Mouse (Mus musculus) heart, adult 8-10 months (tissue): ENCODE data around the gene Itgb4. TPM values are rescaled to one million over a fixed set of nuclear protein-coding genes. Genes with fewer than 3 reads are reported as not detected.

Experiments used
- DNase-seq: peaks from one replicate; pipeline ENCODE4 v3.0.0; 2022; ENCODE audit warnings: low spot score
- total RNA-seq, 4 experiments: library from RNA; stranded (reverse); gene quantifications; 2 replicates each; pipeline ENCODE4 v1.2.4; 2022

Itgb4 gene
- 1 to 10 TPM; 2.3 to 3.1 (median 3.0) TPM for total RNA-seq

GRCm38 (mm10) chr11:115974309-115975082, at the start of gene Itgb4:
Itgb4 (plus strand) TSS chr11:115974709.
- DNase-seq = no peak

DNA sequence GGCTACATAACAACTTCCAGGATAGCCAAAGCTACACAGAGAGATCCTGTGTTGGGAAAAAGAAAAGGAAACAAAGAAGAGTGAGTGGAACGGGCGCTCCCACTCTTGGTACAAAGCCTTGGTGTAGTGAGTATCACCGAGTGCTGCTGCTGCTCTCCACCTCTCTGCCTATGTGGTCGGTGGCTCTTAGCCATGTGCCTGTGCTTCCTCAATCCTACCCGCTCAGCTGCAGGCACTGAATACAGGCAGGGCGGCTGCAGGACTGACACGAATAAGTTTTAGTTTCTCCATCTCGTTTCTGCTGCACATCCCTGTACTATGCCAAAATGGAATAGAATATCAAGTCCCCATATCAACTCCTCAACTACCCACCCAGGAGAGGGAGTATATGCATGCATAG, 45.5 kb upstream of the Itgb4 start:
- no peak for DNase-seq

GRCm38 (mm10) chr11:115929818-115930217, 44.7 kb upstream of the Itgb4 start:
- DNase-seq = no peak

DNA sequence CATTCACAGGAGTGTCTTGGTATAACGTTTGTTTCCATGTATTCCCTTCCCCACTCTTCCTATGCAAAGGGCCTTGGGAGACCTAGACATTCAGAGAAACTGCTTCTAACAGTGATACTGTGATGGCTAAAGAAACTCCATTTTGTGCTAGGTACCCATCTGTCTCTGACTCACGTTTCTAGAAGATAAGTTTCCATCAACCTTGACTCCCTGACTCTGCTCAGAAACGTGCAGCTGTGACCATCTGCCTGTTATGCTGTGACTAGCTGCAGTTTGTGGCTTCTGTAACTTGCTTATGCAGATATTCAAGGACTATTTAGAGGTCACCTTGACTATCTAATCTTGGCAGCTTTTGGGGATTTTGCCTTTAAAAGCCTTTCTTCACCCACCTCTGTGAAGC, 43.3 kb upstream of the Itgb4 start:
- no peak for DNase-seq

- DNase-seq = peak; percentile 98
Observed at GRCm38 (mm10) chr11:115933108-115933746, 41.3 kb upstream of the Itgb4 start, which contains the start of the genes Sap30bp and Recql5. Sap30bp (plus strand) TSS chr11:115933282. Recql5 (minus strand) TSS chr11:115933477.

GRCm38 (mm10) chr11:115933747-115934110, 40.8 kb upstream of the Itgb4 start:
- no peak for DNase-seq

GRCm38 (mm10) chr11:115939690-115940329, 34.7 kb upstream of the Itgb4 start:
- peak; percentile 68 for DNase-seq

GRCm38 (mm10) chr11:115941980-115942379, 32.5 kb upstream of the Itgb4 start:
- DNase-seq = no peak

DNA sequence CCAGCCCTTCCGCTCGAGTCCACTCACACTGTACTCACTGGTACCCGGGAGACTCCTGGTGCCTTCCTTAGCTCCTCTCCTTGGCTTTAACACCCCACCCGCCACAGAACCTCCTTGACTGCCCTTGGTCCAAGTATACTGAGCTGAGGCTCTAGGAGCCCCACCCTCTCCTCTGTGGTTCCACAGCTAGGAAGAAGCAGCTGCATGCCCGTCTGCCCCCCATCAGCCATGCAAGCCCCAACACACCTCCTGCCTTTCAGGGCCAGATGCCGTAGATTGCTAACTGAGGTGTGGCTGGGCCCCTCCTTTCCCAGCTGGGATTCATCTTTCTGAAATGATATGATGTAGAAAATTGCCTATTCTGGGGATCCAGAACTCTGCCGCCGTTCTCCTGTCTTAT, 29.3 kb upstream of the Itgb4 start:
- no peak for DNase-seq

- DNase-seq = no peak
Observed at GRCm38 (mm10) chr11:115946221-115946828, 28.2 kb upstream of the Itgb4 start.

- no peak for DNase-seq
Observed at GRCm38 (mm10) chr11:115948316-115948715, 26.2 kb upstream of the Itgb4 start.

DNA sequence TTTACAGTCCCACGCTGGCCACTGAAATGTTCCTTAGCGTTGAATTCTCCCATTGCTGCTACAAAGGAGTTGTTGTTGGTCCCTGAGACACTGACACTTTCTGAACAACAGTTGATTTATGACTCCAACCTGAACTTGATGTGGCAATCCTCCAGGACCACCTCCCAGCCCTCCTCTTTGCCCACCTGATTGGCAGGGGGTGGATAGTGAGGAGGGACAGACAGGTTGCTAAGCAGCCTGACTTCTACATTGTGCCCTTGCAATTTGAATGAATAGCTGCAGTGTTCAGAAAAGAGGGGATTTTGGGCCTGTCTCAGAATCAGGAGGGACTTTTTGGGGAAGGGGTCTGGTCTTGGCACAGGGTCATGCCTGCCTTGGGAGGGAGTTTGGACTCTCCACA, 23.8 kb upstream of the Itgb4 start:
- DNase-seq = no peak

DNA sequence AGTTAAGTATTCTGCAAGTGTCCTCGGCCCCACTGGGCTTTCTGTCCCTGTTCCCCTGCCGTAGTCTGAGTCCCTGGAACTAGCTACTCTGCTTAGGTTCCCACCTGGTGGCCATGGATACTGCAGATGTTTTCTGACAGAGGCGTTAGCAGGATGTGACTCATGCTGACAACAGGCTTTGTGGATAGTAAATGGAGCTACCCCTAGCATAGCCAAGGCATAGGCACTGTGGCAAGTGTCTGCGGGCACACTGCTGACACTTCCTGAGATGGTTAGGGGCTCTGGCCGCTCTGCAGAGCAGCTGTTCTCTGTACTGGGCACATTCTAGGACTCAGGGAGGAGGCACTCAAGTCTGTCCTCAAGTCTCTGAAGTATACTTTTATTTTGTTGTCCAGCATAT, 19.8 kb upstream of the Itgb4 start:
- DNase-seq = no peak

DNA sequence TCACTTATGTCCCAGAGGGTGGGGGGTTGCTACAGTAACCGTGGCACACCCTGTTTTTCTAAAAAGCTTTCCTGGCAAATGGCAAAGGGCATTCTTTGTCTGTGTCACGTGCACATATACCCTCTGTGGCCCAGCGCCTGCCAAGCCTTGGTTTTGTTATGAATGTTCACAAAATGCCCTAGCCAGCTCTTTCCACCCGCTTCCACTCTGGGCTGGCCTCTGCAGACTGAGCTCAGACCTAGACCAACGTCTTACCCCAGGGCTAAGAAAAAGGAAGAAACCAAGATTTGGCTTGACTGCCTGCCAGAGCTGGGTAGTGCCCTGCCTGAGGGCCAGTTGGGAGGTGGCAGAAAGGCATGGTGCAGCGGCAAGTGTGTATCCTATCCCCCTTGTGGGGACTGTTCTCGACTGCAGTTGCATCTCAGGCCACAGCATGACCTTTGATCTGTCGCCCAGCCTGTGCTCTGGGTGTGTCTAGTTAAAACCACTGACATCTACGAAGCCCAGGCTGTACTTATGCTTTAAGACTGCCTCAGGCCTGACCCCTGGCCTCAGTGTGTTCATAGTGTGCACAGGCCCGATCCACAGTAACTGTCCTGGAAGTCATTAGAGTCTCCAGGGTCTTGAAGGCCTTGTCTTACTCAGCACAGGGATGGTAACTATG, 19.2 kb upstream of the Itgb4 start:
- DNase-seq = peak; percentile 51

DNA sequence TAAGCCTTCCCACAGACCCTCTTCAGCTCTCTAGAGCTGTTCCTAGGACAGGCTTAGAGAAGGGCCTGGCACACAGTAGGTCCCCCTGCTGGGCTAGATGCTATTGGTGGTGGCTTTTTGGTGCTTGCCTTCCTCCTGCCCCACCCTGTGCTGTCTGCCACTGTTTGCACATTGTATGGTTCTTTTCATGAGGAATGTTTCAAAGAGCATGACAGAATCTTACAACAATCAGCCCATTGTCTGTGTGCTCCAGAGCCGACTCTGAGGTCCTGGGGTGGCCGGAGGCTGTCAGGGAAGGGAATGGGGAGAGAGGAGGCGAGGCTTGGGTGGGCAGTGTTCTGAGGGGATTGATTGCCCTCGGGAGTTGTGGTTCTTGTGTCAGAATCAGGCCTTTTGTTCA, 18.1 kb upstream of the Itgb4 start:
- no peak for DNase-seq

- DNase-seq = no peak
Observed at GRCm38 (mm10) chr11:115957971-115958370, 16.5 kb upstream of the Itgb4 start.

DNA sequence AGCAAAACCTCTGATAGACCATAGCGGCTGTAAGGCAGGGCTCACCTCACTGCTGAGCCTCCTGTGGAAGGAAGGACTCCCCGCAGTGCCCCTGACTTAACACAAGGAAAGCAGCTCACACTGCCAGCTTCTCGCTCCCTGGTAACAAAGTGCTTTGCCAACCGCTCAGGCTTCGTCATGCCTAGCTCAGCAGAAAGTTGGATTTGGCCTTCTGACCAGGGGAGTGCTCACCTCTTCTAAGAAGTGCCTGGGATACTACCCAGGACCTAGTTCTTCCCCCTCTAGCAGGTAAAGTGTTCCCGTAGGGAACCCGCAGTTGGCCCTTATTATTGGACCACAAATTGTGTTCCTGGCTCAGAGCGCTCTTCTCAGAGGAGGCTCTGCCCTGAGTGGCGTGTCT, 15.5 kb upstream of the Itgb4 start:
- DNase-seq = no peak

DNA sequence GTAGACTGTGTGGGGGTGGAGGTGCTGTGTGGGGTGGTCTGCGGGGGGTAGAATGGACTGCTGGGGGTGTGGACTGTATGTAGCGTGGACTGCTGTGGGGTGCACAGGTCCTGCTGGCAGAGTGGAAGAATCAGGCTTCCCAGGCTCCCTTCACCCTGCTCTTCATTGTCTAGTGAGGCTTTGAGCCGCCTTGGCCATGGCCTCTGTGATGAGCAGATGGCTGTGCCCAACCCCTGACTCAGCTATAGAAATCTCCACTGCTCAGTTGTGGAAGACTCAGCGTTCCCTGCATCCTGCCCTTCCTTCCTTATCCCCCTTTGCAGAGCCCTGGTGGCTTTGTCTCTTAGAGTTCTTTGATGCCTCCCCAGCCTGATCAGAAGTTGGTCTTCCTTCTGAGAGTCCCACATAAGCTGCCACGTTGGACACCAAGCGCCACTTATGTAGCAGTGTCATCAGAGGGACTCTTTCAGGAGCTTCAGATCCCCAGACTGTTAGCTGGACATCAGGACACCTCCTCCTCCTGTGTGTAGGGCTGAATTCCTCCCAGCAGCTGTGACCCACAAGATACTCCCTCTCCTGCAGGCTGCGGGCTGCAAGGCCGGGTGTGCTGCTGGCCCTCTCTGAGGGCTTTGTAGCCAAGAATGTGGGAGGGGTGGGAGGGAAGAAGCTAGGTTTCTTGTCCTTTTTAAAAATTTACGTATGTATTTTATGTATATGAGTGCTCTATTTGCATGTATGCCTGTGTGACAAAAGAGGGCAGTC, 11.7 kb upstream of the Itgb4 start:
- no peak for DNase-seq

DNA sequence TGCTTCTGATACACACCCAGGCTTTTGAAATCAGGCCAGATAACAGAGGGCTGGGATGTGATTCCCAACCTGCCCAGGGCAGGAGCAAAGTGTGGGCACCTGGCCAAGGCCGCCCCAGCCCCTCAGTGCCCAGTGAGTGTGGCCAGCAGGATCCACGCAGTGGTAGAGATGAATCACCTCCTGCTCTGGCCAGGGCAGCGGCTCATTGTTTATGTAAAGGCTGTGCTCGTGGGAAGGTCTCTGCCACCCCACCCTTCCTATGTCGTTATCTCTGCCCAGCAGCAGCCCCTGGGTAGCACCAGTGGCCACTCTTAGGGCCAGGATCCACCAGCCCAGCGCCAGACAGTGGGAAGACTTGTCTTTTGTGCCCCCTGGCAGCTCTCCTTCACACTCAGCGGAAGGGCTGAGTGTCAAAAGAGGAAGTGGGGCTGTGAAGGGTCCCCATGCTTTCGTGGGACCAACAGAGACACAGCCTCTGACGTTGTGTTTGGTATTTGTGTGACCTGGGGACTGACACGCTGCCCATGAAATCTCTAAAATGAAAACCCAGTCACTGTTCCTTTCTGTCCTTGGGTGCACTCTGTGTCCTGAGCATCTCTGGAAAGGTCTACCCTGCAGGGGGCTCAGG, 9.4 kb upstream of the Itgb4 start:
- DNase-seq = peak; percentile 20

DNA sequence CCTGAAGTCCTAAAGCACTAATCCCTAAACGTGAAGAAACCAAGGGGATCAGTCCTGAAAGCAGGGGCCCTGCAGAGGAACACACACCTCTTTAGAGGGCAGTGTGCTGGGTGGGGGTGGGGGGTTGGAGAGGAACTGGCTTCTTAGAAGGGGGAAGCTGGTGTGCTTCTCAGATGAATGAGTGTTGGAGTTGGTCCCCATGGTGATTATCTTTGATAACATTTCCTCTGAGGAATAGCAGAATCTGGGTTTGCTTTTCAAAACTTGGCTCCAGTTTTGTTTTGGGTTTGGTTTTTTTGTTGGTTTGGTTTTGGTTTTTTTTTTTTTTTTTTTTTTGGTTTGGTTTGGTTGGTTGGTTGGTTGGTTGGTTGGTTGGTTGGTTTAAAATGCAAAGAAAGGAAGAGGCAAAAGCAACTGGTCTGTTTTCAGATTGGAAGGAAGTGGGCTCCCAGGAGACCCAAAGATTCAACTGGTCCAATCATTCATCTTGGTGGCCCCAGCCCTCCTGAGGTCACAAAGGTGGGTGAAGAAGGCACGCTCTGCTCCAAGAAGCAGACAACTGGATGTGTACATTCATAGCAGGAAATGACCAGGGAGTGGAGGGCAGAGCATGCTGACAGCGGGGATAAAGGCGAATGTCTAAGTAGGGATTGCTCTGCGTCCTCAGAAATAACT, 5.6 kb upstream of the Itgb4 start:
- DNase-seq = no peak
